Mouse (Mus musculus): ENCODE measurements around the gene Car9.

DNA sequence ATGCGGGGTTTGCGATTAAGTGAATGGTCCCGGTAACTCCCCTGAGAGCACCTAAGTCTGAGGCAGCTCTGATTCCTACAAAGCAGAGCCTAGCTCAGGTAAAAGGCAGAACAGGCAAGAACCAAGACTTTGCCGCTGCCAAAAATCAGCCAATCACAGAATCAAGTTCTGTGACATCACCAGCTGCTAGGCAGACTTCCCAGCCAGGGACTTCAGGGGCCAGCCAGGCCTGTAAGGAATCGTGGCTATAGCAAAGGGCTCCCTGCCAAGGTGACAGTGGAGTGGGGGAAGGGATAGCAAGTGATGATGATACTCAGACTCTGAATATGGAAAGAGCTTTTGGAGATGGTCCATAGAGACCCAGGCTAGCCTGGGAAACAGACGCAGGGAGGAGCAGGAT is 13.2 kb downstream of the Car9 start:
- no peak for TF ChIP-seq CTCF (IDR thresholded peaks at IDR 0.05; ENCODE audit: extremely low read depth, insufficient read length, insufficient replicate concordance, low read depth, low read length)
- TF ChIP-seq POLR2A (IDR thresholded peaks at IDR 0.05; ENCODE audit: low read depth, low read length), result no peak

Data from small intestine, adult 2 months (tissue).